Mouse (Mus musculus): ENCODE data around the gene Megf9. TPM values are rescaled to one million over a fixed set of nuclear protein-coding genes. Genes with fewer than 3 reads are reported as not detected.

The Megf9 gene
- polyA plus RNA-seq, 1 experiment, result 76.4 TPM

DNA sequence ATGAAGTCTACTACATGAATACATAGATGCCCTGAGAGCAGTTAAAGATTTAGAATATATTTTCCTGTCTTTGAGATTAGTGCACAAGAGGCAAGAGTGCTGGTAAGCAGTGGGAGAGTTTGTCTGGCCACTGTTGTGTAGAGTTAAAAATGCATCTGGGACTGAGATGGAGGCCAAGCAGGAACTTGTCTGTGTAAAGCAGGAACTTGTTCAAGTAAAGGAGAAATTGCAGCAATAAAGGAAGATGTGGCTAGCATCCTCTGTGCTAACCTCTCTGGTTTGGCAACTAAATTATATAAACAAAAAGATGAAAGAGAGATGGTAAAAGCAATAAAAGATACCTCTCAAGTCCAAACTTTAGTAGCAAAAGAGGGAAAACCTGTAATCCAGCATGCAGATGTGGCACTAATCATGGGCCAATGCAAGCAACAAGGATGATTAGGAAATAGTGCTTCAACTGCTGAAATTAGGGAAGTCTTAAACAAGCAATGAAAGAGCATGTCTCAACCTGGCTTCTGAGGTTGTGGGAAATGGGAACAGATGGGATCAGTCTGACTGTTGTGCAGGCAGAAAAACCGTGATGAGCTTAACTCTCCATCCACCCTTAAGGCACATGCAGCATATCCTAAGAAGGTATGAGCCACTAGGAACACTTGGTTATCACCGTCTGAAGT, 11.2 kb upstream of the Megf9 start:
- TF ChIP-seq POLR2A (IDR thresholded peaks at IDR 0.05; ENCODE audit: insufficient read depth, low read depth, low read length), result no peak
- TF ChIP-seq CTCF (IDR thresholded peaks at IDR 0.05; ENCODE audit: insufficient read depth, low read depth, low read length), result no peak
- H3K4me1 ChIP-seq (ENCODE audit: control insufficient read depth, insufficient read depth, low read length), result no peaks in the 10 kb centered on the region
- no peak overlapping the region for H3K27ac ChIP-seq (ENCODE audit: insufficient read depth, low read depth, low read length)
- H3K4me3 ChIP-seq (ENCODE audit: insufficient read depth, low read depth, low read length), result no peak overlapping the region
- 86% methylated on average over 2 of the region's 2 CpGs for WGBS

DNA sequence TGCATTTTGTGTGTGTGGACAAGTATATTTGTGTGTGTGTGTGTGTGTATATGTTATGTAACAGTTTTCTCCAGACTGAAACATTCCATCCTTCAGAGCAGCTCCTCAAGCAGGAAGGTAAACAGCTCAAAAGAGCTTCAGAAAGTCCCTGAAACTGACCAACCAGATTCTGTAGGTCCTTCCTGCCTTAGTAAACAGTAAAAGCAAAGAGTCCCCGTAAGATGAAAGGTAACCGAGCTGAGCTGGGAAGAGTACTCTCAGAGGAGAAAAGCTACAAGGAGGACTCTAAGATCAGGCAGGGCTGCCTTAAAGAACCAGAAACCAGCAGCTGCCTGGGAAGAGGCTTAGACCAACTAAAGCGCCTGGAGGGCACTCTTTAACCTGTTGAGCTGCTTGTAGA, 9.6 kb upstream of the Megf9 start:
- WGBS, result 93% methylated on average over 3 of the region's 3 CpGs

DNA sequence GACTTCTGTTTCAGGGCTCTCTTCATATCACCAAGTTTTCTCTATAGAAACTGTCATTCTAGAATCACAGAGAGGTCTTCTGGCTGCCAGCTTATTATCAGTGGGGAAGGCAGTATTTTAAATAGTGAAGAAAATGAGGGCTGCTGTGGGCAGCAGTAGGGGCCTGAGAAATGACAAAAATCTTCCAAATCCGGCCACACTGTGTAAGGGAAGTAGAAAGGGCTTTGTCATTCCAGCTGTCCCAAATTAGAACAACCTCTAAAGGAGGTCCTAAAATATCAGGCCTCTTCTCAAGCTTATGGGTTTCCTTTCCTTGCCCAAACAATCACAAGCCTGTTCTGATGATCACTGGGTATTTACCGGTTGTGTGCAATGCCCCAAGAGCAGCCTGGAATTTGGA, 7.6 kb upstream of the Megf9 start:
- no peaks in the 10 kb centered on the region for H3K4me1 ChIP-seq (ENCODE audit: control insufficient read depth, insufficient read depth, low read length)
- no peak for TF ChIP-seq CTCF (IDR thresholded peaks at IDR 0.05; ENCODE audit: insufficient read depth, low read depth, low read length)
- TF ChIP-seq POLR2A (IDR thresholded peaks at IDR 0.05; ENCODE audit: insufficient read depth, low read depth, low read length), result no peak
- H3K27ac ChIP-seq (ENCODE audit: insufficient read depth, low read depth, low read length), result no peak overlapping the region
- no peak overlapping the region for H3K4me3 ChIP-seq (ENCODE audit: insufficient read depth, low read depth, low read length)
- 55% methylated on average over 2 of the region's 2 CpGs for WGBS

More for the DNA sequence above, 9.6 kb upstream of the Megf9 start:
- Histone ChIP-seq H3K27ac (ENCODE audit: insufficient read depth, low read depth, low read length) (no peak overlapping the region), H3K4me3 (ENCODE audit: insufficient read depth, low read depth, low read length) (no peak overlapping the region), H3K4me1 (ENCODE audit: control insufficient read depth, insufficient read depth, low read length) (no peaks in the 10 kb centered on the region)
- no peak for TF ChIP-seq CTCF (IDR thresholded peaks at IDR 0.05; ENCODE audit: insufficient read depth, low read depth, low read length)
- TF ChIP-seq POLR2A (IDR thresholded peaks at IDR 0.05; ENCODE audit: insufficient read depth, low read depth, low read length), result no peak

DNA sequence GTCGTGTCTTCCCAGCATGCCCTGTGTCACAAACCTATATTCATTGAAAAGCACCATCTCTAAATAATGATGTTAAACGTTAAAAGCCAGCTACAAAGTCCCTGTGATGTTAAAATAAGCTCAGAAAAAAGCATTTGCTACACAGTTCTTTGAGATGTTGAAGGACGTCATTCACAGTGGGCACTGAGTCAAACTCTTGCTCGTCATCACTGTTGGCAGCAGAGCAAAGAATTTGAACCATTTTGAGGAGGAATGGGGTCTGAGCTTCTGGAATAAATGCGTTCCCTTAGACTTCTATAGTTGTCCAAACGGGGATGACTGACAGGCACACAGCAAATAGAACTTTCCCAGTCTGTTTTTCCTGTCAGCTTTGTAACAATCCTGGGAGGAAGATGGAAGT, 5.9 kb upstream of the Megf9 start:
- TF ChIP-seq POLR2A (IDR thresholded peaks at IDR 0.05; ENCODE audit: insufficient read depth, low read depth, low read length), result no peak
- TF ChIP-seq CTCF (IDR thresholded peaks at IDR 0.05; ENCODE audit: insufficient read depth, low read depth, low read length), result no peak
- 54% methylated on average over 6 of the region's 6 CpGs for WGBS
- Histone ChIP-seq H3K4me3 (ENCODE audit: insufficient read depth, low read depth, low read length) (no peak overlapping the region), H3K27ac (ENCODE audit: insufficient read depth, low read depth, low read length) (no peak overlapping the region), H3K4me1 (ENCODE audit: control insufficient read depth, insufficient read depth, low read length) (peaks cover 3% of the 10 kb centered on the region)

DNA sequence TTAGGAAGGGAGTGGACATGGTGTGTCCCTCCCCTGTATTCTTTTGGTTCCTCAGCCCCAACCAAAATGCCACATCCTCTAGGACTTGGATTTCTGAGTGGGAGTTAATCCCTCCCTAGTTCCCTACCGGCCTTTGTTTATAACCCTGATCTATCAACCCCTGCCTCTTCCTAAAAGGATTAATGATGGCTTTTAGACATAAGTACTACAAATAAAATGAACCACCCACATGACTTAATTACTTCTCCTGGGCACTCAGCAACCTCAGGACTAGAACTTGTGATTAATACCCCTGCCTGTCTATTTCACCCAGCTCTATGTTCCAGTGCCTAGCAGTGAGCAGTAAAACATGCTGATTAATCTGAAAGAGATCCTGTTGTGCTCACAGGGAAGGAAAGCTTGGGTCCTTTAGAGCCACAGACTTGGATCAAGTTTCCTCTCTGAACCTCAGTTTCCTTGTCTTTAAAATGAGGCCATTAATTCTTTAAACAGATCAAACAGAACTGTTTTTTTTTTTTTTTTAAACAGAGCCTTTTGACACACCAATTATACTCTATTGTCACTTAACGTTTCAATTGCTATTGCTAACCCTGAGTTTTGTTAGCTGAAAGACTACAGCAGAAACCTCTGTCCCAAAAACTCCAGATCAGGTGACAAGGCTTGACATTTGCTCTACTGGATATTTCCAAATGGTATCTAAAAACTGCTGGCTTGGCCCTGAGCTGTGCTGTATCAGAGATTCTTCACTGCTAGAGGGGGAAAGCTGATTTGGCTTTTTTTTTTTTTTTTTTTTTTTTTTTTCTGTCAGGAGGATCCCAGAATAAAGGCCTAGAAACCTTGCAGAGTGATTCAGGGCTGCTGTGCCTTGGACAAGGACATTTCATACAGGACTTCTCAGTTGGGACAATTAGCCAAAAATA, 2.1 kb upstream of the Megf9 start:
- H3K4me3 ChIP-seq (ENCODE audit: insufficient read depth, low read depth, low read length), result no peak overlapping the region
- H3K4me1 ChIP-seq (ENCODE audit: control insufficient read depth, insufficient read depth, low read length), result peaks cover 8% of the 10 kb centered on the region
- 42% methylated on average over 2 of the region's 2 CpGs for WGBS
- TF ChIP-seq CTCF (IDR thresholded peaks at IDR 0.05; ENCODE audit: insufficient read depth, low read depth, low read length), result no peak
- H3K27ac ChIP-seq (ENCODE audit: insufficient read depth, low read depth, low read length), result no peak overlapping the region

DNA sequence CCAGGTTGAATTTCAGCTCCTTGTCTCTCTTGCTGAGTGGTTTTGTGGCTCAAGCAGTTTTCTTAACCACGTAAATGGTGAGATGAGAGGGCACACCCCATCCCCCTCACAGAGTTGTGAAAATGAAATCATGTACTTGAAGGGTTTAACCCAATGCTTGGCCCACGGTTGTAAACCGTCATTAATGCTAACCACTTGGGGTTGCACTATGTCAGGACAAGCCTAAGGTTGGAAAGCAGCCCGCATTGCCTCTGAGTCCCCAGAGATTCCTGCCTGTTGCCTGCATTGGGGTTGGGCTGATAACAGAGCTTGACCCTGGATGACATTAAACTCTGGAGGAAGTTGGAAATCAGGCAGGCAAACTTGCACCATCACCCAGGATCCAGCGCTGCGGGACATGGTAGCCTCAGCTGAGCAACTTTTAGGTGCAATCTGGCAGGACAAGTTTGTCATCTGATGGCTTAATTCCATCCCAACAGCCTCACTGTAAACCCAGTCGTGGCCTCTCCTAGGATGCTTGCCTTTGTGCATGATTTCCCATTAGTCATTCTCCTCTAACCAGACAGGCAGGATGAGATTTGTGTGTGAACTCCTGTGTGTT, 1.0 kb upstream of the Megf9 start:
- WGBS, result 28% methylated on average over 7 of the region's 7 CpGs
- TF ChIP-seq POLR2A (IDR thresholded peaks at IDR 0.05; ENCODE audit: insufficient read depth, low read depth, low read length), result no peak
- TF ChIP-seq CTCF (IDR thresholded peaks at IDR 0.05; ENCODE audit: insufficient read depth, low read depth, low read length), result no peak
- H3K4me1 ChIP-seq (ENCODE audit: control insufficient read depth, insufficient read depth, low read length), result peaks cover 8% of the 10 kb centered on the region

DNA sequence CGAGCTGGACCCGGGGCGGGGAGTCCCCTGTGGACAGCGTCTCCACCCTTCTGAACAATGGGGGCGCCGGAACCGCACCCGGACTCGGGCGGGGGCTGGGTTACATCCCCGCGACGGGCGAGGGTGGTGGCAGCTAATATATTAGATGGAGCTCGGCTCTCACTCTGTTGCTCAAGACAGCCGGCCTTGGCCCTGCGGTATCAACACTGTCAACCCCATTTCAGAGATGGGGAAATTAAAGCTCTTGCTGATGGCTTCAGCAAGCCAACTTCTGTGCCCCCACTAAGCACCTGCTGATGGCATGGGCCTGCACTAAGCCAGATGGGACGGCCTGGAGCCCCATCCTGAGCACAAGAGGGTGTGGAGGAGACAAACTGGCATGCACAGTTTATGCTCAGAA, 494 bp upstream of the Megf9 start:
- TF ChIP-seq CTCF (IDR thresholded peaks at IDR 0.05; ENCODE audit: insufficient read depth, low read depth, low read length), result no peak
- no peak; the same call in 1 of the 2 replicates for TF ChIP-seq POLR2A (IDR thresholded peaks at IDR 0.05; ENCODE audit: insufficient read depth, low read depth, low read length)
- 0% methylated on average over 18 of the region's 18 CpGs for WGBS

More for the DNA sequence above, 1.0 kb upstream of the Megf9 start:
- peak overlapping the region; percentile 81 for H3K4me3 ChIP-seq (ENCODE audit: insufficient read depth, low read depth, low read length)
- peak overlapping the region; percentile 95 for H3K27ac ChIP-seq (ENCODE audit: insufficient read depth, low read depth, low read length)

DNA sequence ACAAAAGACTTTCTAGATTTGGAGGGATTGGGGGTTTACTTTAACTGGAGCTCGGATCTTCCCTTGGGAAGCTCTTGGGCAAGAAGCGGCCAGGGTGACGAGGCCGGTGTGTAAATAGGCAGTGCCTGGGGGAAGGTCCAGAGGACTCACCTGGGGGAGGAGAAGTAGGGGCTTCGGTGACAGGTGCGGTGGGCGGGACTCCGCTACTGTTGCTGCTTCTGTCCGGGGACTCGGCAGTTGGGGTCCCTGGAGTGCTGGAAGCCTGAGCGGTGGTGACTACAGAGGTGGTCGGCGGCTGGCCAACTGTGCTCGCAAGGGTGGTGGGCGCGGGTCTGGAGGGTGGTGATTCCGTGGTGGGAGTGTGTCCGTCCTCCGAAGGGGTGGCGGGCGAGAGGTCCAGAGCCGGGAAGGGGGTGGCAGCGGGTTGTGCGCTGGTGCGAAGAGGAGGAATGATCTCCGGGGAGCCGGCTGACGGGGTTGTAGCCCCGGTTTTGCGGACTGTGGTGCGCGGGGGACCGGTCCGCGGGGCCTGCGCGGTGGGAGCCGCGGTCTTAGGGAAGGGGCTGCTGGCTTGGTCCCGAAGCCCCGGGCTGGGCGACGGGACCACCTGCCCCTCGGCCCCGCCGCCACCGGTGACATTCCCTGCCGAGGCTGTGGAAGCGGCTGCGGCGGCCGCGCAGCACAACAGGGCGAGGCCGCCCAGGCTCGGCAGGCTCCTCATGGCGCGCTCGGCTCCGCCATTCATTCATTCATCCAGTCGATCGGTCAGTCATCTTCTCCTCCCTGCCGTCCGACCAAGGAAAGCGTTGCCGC, 511 bp downstream of the Megf9 start:
- under 1% methylated on average over 66 of the region's 66 CpGs for WGBS
- Histone ChIP-seq H3K4me1 (ENCODE audit: control insufficient read depth, insufficient read depth, low read length) (peaks cover 8% of the 10 kb centered on the region), H3K4me3 (ENCODE audit: insufficient read depth, low read depth, low read length) (peak overlapping the region; percentile 90), H3K27ac (ENCODE audit: insufficient read depth, low read depth, low read length) (peak overlapping the region; percentile 54; the same call in 1 of the 2 replicates)
- no peak for TF ChIP-seq POLR2A (IDR thresholded peaks at IDR 0.05; ENCODE audit: insufficient read depth, low read depth, low read length)
- no peak for TF ChIP-seq CTCF (IDR thresholded peaks at IDR 0.05; ENCODE audit: insufficient read depth, low read depth, low read length)

More for the DNA sequence above, 494 bp upstream of the Megf9 start:
- Histone ChIP-seq H3K27ac (ENCODE audit: insufficient read depth, low read depth, low read length) (peak overlapping the region; percentile 95), H3K4me3 (ENCODE audit: insufficient read depth, low read depth, low read length) (peak overlapping the region; percentile 81), H3K4me1 (ENCODE audit: control insufficient read depth, insufficient read depth, low read length) (peaks cover 8% of the 10 kb centered on the region)

Measured in olfactory bulb, adult 2 months (tissue).